Mouse (Mus musculus): ENCODE data around the gene Ap2a1.
A peak's percentile ranks its signal among the peaks of the same experiment; 100 is the strongest.
"Not testable (repeated sequence)": the region's sequence is repeated elsewhere in the genome, so short reads cannot be mapped to it uniquely, and the experiment has no call there.

Ap2a1 gene

GRCm38 (mm10) chr7:44894175-44894574 lies 35.1 kb downstream of the Ap2a1 start:
- no peak for DNase-seq (ENCODE audit: low spot score)

- no peak for DNase-seq (ENCODE audit: low spot score)
These were observed 36.1 kb downstream of the Ap2a1 start for GRCm38 (mm10) chr7:44893197-44893596.

DNA sequence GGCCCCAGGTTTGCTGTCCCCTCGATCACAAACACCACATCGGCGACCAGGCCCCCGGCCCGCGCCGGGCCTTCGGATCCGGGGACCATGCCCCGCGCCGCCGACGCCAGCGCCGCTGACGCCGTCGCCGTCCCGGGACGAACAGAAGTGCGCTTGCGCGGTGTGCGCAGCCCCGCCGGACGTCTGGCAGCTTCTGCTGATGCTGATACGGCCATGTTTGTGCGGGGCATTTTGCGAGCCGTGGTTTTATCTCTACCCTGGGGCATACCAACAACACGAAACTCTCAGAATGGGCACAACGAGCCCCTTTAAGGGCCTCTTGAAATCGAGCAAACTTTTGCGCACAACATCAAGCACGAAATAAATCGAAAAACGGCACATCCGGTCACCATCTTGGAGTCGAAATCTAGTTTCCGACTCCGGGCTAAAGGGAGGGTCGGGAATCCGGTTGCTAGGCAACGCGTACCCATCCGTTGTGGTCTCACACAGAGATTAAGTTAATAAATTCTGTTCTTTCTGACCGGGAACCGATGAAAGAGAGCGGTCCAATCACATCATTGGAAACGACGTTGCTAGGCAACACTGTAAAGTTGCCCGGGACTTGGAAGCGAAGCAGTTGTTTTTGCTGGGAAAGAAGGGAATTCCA lies 36.9 kb downstream of the Ap2a1 start, which contains the start of gene Med25:
Gene Med25, minus strand, starts transcription at position 437 of the 646 bp plus-strand sequence.
- DNase-seq (ENCODE audit: low spot score): peak; percentile 81

GRCm38 (mm10) chr7:44891611-44892010 lies 37.7 kb downstream of the Ap2a1 start:
- DNase-seq (ENCODE audit: low spot score): no peak

GRCm38 (mm10) chr7:44890737-44891136 lies 38.6 kb downstream of the Ap2a1 start:
- no peak for DNase-seq (ENCODE audit: low spot score)

DNA sequence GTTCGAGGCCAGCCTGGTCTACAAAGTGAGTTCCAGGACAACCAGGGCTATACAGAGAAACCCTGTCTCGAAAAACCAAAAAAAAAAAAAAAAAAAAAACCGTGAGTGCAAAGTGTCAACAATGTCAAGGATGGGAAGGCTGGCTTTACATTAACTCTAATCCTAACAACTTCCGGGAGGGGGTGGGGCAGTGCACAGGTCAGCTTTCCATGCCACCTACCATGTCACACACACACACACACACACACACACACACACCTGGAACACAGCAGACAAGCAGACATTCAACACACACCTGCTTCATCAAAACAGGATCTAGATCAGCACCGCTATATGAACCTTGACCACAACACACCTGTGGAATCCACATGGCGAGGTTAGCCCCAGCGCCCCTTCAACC lies 39.1 kb downstream of the Ap2a1 start:
- DNase-seq (ENCODE audit: low spot score): no peak

DNA sequence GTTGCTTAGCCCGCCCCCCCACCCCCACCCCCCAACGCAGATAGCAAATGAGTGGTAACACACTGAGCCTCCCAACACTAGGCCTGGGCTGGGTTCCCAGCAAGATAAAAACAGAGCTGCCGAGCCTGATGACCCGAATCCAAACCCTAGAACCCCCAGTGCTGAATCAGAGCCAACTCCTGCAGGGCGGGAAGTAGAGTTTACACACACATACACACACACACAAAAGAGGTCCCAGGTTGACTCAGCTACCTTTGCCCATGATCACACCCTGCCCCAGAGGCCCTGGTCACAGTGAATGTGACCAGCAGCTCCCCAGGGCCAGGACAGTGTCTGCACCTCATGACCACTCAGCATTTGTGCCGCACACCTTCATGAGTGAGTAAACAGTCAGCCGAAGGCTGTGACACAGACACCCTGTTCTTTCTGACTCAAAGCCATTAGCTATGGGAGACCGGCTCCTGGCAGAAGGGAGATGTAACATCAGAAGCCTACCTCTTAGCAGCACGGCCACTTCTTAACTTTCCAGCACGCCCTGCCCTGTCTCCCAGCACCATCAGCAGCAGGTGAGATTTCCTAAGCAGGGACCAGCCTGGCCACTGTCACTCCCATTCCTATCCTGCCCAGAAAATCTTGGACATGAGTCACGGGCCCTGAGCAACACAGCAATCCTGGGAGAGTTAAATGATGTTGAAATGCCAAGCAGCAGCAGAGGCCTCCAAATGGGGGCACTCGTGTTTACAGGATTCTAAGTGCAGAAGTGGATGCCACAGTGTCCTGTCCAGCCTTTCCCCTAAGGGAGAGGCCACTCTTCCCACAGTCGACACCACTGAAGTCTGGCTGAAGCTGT lies 40.8 kb downstream of the Ap2a1 start:
- DNase-seq (ENCODE audit: low spot score): no peak

DNA sequence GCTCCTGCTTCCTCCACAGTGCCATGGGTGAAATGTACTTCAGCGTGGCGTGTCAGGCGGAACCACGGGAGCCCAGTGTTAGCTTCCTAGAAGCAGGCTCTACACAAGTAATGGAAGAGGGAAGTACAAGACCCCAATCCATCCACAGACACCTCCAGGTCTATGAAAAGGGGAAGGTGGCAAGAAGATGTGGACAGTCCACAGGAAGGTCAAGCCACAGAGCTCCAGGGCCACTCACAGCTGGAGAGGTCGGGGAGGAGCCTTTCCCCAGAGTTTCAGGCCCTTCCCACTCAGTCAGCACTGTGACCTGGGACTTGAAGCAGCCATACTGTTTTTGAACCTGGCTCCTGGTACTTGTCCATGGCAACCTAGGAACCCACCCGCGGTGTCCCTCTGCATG lies 42.3 kb downstream of the Ap2a1 start:
- no peak for DNase-seq (ENCODE audit: low spot score)

- DNase-seq (ENCODE audit: low spot score): no peak
These were observed 44.7 kb downstream of the Ap2a1 start for GRCm38 (mm10) chr7:44884637-44885036.

DNA sequence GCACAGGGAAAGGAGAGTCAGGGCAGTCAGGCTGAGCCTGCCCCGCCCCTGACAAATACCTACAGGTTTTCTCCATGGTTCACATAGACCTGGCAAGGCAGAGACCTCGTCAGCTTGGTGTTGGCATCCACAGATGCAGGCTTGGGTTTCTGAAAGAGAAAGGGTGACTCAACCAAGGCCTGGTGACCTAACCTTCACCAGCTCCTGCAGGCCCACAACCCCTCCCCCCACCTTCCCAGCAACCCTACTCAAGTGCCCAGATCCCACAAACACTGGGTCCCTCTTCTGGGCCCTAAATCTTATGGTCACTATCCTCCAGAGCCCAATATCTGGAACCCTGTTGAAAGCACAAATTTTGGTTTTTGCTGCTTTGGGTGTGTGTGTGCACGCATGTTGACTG lies 46.3 kb downstream of the Ap2a1 start:
- no peak for DNase-seq (ENCODE audit: low spot score)

DNA sequence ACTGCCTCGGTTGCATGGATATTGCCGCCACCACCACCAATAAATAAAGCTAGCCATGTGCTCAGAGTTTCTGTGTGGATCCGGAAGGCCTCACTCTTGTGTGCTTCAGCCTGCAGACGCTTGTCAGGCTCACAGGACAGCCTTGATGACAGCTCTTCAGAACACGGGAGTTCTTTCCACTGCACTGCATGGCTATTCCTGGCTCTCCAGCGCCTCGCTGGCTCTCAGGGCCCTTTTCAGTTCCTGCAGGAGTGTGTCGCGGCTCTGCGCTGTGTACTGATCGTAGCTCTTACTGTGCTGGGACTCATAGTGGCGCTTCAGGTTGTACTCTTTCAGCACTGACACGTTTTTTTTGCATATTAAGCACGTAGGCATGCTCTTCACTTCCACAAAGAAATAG lies 51.5 kb downstream of the Ap2a1 start:
- DNase-seq (ENCODE audit: low spot score): no peak

DNA sequence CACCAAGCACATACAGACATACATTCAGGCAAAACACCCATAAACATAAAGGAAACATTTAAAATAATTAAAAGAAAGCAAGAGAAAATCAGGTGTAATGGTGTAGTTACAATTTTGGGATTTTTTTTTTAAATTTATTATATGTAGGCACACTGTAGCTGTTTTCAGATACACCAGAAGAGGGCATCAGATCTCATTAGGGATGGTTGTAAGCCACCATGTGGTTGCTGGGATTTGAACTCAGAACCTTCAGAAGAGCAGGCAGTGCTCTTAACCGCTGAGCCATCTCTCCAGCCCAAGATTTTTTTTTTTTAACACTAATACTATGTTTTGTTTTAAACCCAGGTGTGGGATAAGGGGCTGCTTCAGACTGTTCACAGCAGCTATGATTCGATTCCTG lies 57.5 kb downstream of the Ap2a1 start:
- not testable (repeated sequence) for DNase-seq (ENCODE audit: low spot score)

GRCm38 (mm10) chr7:44871181-44871580 lies 58.1 kb downstream of the Ap2a1 start:
- DNase-seq (ENCODE audit: low spot score): no peak

DNA sequence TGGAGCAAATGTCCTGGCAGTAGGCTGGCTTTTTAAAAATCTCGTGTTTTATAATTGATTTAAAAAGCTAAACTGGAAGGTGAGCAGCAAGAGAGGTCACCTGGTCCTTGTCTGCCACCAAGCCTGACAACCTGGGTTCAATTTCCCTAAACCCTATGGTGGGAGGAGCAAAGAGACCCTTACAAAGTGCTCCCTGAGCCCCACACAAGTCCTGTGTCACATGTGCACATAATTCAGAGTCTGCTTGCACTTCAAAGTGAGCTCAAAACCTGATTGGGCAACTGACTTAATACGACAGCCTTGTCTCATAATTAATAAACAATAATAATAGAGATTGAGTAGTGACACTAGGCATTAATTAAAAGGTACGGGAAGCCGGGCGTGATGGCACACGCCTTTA lies 58.7 kb downstream of the Ap2a1 start:
- DNase-seq (ENCODE audit: low spot score): no peak

GRCm38 (mm10) chr7:44869697-44870528 lies 59.4 kb downstream of the Ap2a1 start, which contains the start of gene Ptov1:
Gene Ptov1, minus strand, starts transcription at chr7:44869788.
- DNase-seq (ENCODE audit: low spot score): peak; percentile 72

- DNase-seq (ENCODE audit: low spot score): peak; percentile 62
These were observed 60.2 kb downstream of the Ap2a1 start for GRCm38 (mm10) chr7:44868919-44869696.

- DNase-seq (ENCODE audit: low spot score): no peak
These were observed 60.8 kb downstream of the Ap2a1 start for GRCm38 (mm10) chr7:44868465-44868864.

DNA sequence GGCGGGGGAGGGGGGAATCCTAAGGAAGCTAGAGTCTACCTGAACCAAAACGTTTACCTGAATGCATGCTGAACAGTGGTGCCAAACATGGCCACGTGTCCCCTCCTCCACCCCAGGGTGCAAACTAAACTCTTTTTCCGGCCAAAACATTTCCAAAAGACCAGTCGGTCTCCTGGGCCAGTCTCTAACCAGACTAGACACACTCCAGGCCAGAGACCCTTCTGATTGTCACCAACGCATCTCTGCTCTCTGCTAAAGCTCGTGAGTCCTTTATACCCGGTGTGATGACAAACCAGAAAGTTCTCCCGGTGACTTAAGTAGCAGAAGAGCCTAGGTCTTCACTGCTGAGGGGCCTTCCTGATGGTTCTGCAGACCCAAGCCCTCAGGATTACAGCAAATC lies 61.5 kb downstream of the Ap2a1 start:
- no peak for DNase-seq (ENCODE audit: low spot score)

DNA sequence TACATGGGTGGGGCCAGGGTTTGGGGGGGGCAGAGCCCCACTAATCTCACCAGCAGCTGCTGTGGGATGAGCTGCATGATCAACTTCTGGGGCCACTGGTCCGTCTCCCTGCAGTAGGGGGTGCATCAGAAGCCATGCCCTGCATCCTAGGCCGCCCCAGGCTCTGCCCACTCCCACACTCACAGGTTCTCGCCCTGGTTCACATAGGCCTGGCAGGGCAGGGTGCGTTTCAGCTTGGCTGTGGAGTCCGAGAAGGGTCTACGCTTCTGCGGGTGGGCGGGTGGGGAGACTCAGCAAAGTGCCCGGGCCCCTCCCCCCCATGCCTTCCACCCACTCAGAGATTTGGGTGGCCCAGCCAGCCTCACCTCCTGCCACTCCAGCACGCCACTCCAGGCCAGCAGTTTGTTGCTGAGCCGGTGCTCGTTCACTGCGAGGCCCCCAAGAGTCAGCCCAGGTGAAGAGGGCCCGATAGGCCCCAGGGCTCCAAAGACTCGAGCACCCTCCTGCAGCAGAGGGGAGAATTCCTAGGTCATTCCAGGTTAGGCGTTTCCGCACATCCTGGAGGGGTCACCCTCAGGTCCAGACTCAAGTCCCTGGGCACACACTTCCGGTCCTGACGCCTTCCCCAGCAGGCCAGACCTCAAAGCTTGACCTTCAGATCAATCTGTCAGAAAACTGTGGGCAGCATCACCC lies 62.1 kb downstream of the Ap2a1 start:
- DNase-seq (ENCODE audit: low spot score): no peak

- no peak for DNase-seq (ENCODE audit: low spot score)
These were observed 62.9 kb downstream of the Ap2a1 start for GRCm38 (mm10) chr7:44866276-44867009.

Measured in urinary bladder, postnatal 25 days (tissue).